Mouse (Mus musculus): ENCODE measurements around the gene Pm20d1. TPM values are rescaled to one million over a fixed set of nuclear protein-coding genes. Genes with fewer than 3 reads are reported as not detected.
A peak's percentile ranks its signal among the peaks of the same experiment; 100 is the strongest.

Pm20d1 gene
- total and polyA plus RNA-seq, 2 experiments, result 35.5 to 62.0 TPM

- Histone ChIP-seq H3K79me2 (ENCODE audit: control insufficient read depth, insufficient read depth, low read length) (no peaks in the 10 kb centered on the region; the same call in 1 of the 2 replicates), H3K36me3 (ENCODE audit: control insufficient read depth, insufficient read depth, low read length) (peaks cover 34% of the 10 kb centered on the region), H3K27me3 (ENCODE audit: control insufficient read depth, insufficient read depth, low read length) (no peaks in the 10 kb centered on the region), H3K9ac (ENCODE audit: low read depth, low read length) (no peak overlapping the region), H3K4me1 (ENCODE audit: control insufficient read depth, insufficient read depth, low read length) (peaks cover 4% of the 10 kb centered on the region; the same call in 1 of the 2 replicates), H3K27ac (replicated peaks; ENCODE audit: insufficient read depth, low read depth, low read length) (no peak overlapping the region), H3K4me3 (ENCODE audit: insufficient read depth, low read depth, low read length) (no peak overlapping the region)
- WGBS, result 95% methylated on average over 8 of the region's 8 CpGs
- DNase-seq (ENCODE audit: extremely low read depth, low read depth, low spot score), result no peak
- TF ChIP-seq POLR2A (IDR thresholded peaks at IDR 0.05; ENCODE audit: extremely low read depth, insufficient read depth, low read length) (no peak), CTCF (IDR thresholded peaks at IDR 0.05; ENCODE audit: low read depth, low read length) (no peak)
Observed at GRCm38 (mm10) chr1:131801071-131801470, 3.9 kb downstream of the Pm20d1 start.

DNA sequence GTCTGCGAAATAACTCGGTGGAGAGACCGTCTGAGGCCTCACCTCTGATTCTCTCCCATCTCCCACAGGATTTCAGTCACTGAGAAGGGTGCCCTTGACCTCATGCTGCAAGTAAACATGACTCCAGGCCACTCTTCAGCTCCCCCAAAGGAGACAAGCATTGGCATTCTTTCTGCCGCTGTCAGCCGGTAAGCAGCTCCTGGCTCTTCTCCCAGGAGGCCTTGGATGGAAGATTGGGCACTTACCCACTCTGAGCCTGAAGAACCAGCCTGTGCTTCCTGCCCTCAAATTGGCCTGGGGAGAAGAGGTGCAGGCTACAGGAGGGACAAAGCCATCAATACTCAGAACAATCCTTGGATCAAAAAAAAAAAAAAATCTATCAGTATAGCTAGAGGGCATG is 5.5 kb downstream of the Pm20d1 start:
- Histone ChIP-seq H3K79me2 (ENCODE audit: control insufficient read depth, insufficient read depth, low read length) (no peaks in the 10 kb centered on the region; the same call in 1 of the 2 replicates), H3K4me3 (ENCODE audit: insufficient read depth, low read depth, low read length) (no peak overlapping the region)
- peak; percentile 35 for DNase-seq (ENCODE audit: extremely low read depth, low read depth, low spot score)

DNA sequence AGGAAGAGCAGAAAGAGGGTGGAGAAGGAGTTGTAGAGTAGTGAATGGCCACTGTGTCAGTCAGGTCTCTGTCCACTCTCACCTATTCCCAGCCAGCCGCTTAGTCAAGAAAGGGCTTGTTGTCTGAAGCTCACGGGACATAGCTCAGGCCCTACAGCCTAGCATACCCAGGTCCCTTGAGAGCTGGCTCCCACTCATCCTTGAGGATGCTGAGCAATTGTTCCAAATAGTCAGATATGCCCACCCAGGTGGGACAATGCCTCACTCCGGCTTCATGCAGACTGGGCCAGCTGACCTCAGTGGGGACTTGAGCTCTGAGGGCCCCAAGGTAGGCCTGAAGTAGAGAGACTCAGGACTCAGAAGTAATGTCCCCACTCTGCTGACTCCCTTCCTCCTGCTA is 7.0 kb downstream of the Pm20d1 start:
- H3K4me3 ChIP-seq (ENCODE audit: insufficient read depth, low read depth, low read length), result no peak overlapping the region
- no peak overlapping the region for H3K27ac ChIP-seq (replicated peaks; ENCODE audit: insufficient read depth, low read depth, low read length)
- H3K4me1 ChIP-seq (ENCODE audit: control insufficient read depth, insufficient read depth, low read length), result no peaks in the 10 kb centered on the region
- H3K27me3 ChIP-seq (ENCODE audit: control insufficient read depth, insufficient read depth, low read length), result no peaks in the 10 kb centered on the region
- TF ChIP-seq CTCF (IDR thresholded peaks at IDR 0.05; ENCODE audit: low read depth, low read length) (no peak), POLR2A (IDR thresholded peaks at IDR 0.05; ENCODE audit: extremely low read depth, insufficient read depth, low read length) (no peak)
- no peak for DNase-seq (ENCODE audit: extremely low read depth, low read depth, low spot score)
- peaks cover 46% of the 10 kb centered on the region for H3K36me3 ChIP-seq (ENCODE audit: control insufficient read depth, insufficient read depth, low read length)
- H3K79me2 ChIP-seq (ENCODE audit: control insufficient read depth, insufficient read depth, low read length), result no peaks in the 10 kb centered on the region
- H3K9ac ChIP-seq (ENCODE audit: low read depth, low read length), result no peak overlapping the region
- WGBS, result 95% methylated on average over 3 of the region's 3 CpGs

More for the DNA sequence above, 5.5 kb downstream of the Pm20d1 start:
- H3K9ac ChIP-seq (ENCODE audit: low read depth, low read length), result no peak overlapping the region
- 55% methylated on average over 5 of the region's 5 CpGs for WGBS
- H3K4me1 ChIP-seq (ENCODE audit: control insufficient read depth, insufficient read depth, low read length), result peaks cover 4% of the 10 kb centered on the region; the same call in 1 of the 2 replicates
- H3K36me3 ChIP-seq (ENCODE audit: control insufficient read depth, insufficient read depth, low read length), result peaks cover 44% of the 10 kb centered on the region
- no peak for TF ChIP-seq POLR2A (IDR thresholded peaks at IDR 0.05; ENCODE audit: extremely low read depth, insufficient read depth, low read length)
- TF ChIP-seq CTCF (IDR thresholded peaks at IDR 0.05; ENCODE audit: low read depth, low read length), result no peak
- H3K27ac ChIP-seq (replicated peaks; ENCODE audit: insufficient read depth, low read depth, low read length), result no peak overlapping the region
- H3K27me3 ChIP-seq (ENCODE audit: control insufficient read depth, insufficient read depth, low read length), result no peaks in the 10 kb centered on the region

GRCm38 (mm10) chr1:131808986-131809385 is 11.8 kb downstream of the Pm20d1 start:
- Histone ChIP-seq H3K79me2 (ENCODE audit: control insufficient read depth, insufficient read depth, low read length) (no peaks in the 10 kb centered on the region), H3K4me3 (ENCODE audit: insufficient read depth, low read depth, low read length) (no peak overlapping the region), H3K27ac (replicated peaks; ENCODE audit: insufficient read depth, low read depth, low read length) (no peak overlapping the region), H3K27me3 (ENCODE audit: control insufficient read depth, insufficient read depth, low read length) (no peaks in the 10 kb centered on the region), H3K36me3 (ENCODE audit: control insufficient read depth, insufficient read depth, low read length) (peaks cover 39% of the 10 kb centered on the region), H3K9ac (ENCODE audit: low read depth, low read length) (no peak overlapping the region), H3K4me1 (ENCODE audit: control insufficient read depth, insufficient read depth, low read length) (peaks cover 10% of the 10 kb centered on the region)
- WGBS, result 88% methylated on average over 1 of the region's 1 CpGs
- DNase-seq (ENCODE audit: extremely low read depth, low read depth, low spot score), result no peak
- TF ChIP-seq CTCF (IDR thresholded peaks at IDR 0.05; ENCODE audit: low read depth, low read length) (no peak), POLR2A (IDR thresholded peaks at IDR 0.05; ENCODE audit: extremely low read depth, insufficient read depth, low read length) (no peak)

GRCm38 (mm10) chr1:131809651-131810050 is 12.5 kb downstream of the Pm20d1 start:
- Histone ChIP-seq H3K36me3 (ENCODE audit: control insufficient read depth, insufficient read depth, low read length) (peaks cover 34% of the 10 kb centered on the region), H3K79me2 (ENCODE audit: control insufficient read depth, insufficient read depth, low read length) (no peaks in the 10 kb centered on the region), H3K4me1 (ENCODE audit: control insufficient read depth, insufficient read depth, low read length) (peaks cover 10% of the 10 kb centered on the region), H3K9ac (ENCODE audit: low read depth, low read length) (no peak overlapping the region), H3K27me3 (ENCODE audit: control insufficient read depth, insufficient read depth, low read length) (no peaks in the 10 kb centered on the region), H3K4me3 (ENCODE audit: insufficient read depth, low read depth, low read length) (no peak overlapping the region), H3K27ac (replicated peaks; ENCODE audit: insufficient read depth, low read depth, low read length) (no peak overlapping the region)
- TF ChIP-seq POLR2A (IDR thresholded peaks at IDR 0.05; ENCODE audit: extremely low read depth, insufficient read depth, low read length) (no peak), CTCF (IDR thresholded peaks at IDR 0.05; ENCODE audit: low read depth, low read length) (no peak)
- WGBS, result 82% methylated on average over 2 of the region's 2 CpGs
- no peak for DNase-seq (ENCODE audit: extremely low read depth, low read depth, low spot score)

- Histone ChIP-seq H3K27ac (replicated peaks; ENCODE audit: insufficient read depth, low read depth, low read length) (no peak overlapping the region), H3K36me3 (ENCODE audit: control insufficient read depth, insufficient read depth, low read length) (peaks cover 38% of the 10 kb centered on the region), H3K9ac (ENCODE audit: low read depth, low read length) (no peak overlapping the region), H3K27me3 (ENCODE audit: control insufficient read depth, insufficient read depth, low read length) (no peaks in the 10 kb centered on the region), H3K4me1 (ENCODE audit: control insufficient read depth, insufficient read depth, low read length) (peaks cover 10% of the 10 kb centered on the region), H3K79me2 (ENCODE audit: control insufficient read depth, insufficient read depth, low read length) (no peaks in the 10 kb centered on the region), H3K4me3 (ENCODE audit: insufficient read depth, low read depth, low read length) (no peak overlapping the region)
- TF ChIP-seq CTCF (IDR thresholded peaks at IDR 0.05; ENCODE audit: low read depth, low read length), result no peak
- no peak for TF ChIP-seq POLR2A (IDR thresholded peaks at IDR 0.05; ENCODE audit: extremely low read depth, insufficient read depth, low read length)
- WGBS, result 84% methylated on average over 1 of the region's 1 CpGs
- DNase-seq (ENCODE audit: extremely low read depth, low read depth, low spot score), result no peak
Observed at GRCm38 (mm10) chr1:131811393-131811792, 14.2 kb downstream of the Pm20d1 start.
